11 mouse cellular contexts compared by ENCODE assay signal in the genomic region with DNA sequence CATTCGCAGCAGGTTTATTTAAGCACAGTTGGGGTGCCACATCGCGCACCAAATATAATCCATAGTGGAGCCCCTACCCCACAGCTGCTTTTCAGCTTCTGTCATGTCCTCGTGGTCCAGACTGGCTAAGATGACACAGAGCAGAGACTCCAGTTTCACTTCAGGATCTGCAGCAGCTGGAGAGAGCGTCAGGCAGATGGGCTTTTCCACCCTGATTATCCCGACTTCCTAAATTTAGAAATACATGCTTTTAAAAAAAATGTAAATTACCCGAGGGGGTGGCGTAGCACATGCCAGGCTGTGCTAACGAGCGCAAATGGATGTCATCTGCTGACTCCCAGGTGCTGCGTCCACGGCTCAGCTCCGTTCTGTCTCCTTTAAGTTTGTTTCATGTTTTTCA. TPM values are rescaled to one million over a fixed set of nuclear protein-coding genes. Genes with fewer than 3 reads are reported as not detected.
DNase-seq lines count a peak whose midpoint lies in the region; ATAC-seq and TF ChIP-seq lines count a peak whose summit lies in the region.
"Had no signal": no experiment of that assay in that cellular context is flagged by ENCODE, and none has a peak within 500 bp of the region (broad histone marks: within the 10 kb centered on the region; RNA-seq: fewer than 3 reads in every experiment).

No protein-coding gene starts in this region.

- H3K27me3 ChIP-seq in heart, embryonic 16.5 days (ENCODE audit: control insufficient read depth, insufficient read depth, low read length): no peaks in the 10 kb centered on the region
- H3K27me3 ChIP-seq in forebrain, postnatal 0 days (ENCODE audit: insufficient read depth, low read length): no peaks in the 10 kb centered on the region

- 58% methylated on average over 13 of the region's 13 CpGs for WGBS in heart, embryonic 16.5 days
- WGBS in forebrain, postnatal 0 days: 32% methylated on average over 13 of the region's 13 CpGs

- 0 out of 2 replicates have a peak overlapping the region, but pooled peaks have one; percentile 3 for H3K4me3 ChIP-seq in heart, embryonic 16.5 days (ENCODE audit: low read length)
- H3K4me3 ChIP-seq in forebrain, postnatal 0 days (ENCODE audit: low read depth, low read length): no peak overlapping the region
- H3K4me3 ChIP-seq: erythroblast, embryonic 14.5 days had no signal

- H3K9ac ChIP-seq in heart, embryonic 16.5 days (ENCODE audit: low read length): no peak overlapping the region
- no peak overlapping the region for H3K9ac ChIP-seq in forebrain, postnatal 0 days

- H3K4me1 ChIP-seq in heart, embryonic 16.5 days (ENCODE audit: control insufficient read depth, insufficient read depth, low read length): 0 out of 2 replicates have a peak, but pooled peaks cover 2% of the 10 kb centered on the region
- peaks cover 9% of the 10 kb centered on the region for H3K4me1 ChIP-seq in forebrain, postnatal 0 days (ENCODE audit: insufficient read depth)

- ATAC-seq in heart, embryonic 16.5 days (replicated peaks; ENCODE audit: extremely low read depth, insufficient read depth, low FRiP score): no peak
- ATAC-seq in forebrain, postnatal 0 days: peak; percentile 93
- ATAC-seq in erythroblast, adult 5-6 weeks (replicated peaks; ENCODE audit: low FRiP score, poor library complexity, severe bottlenecking): no peak

- no peak for TF ChIP-seq CTCF in forebrain, postnatal 0 days (IDR thresholded peaks at IDR 0.05; ENCODE audit: low read depth)

- no peak overlapping the region for H3K27ac ChIP-seq in heart, embryonic 16.5 days (ENCODE audit: low read length)
- no peak overlapping the region for H3K27ac ChIP-seq in forebrain, postnatal 0 days (ENCODE audit: low read depth, low read length)

- H3K36me3 ChIP-seq in heart, embryonic 16.5 days (ENCODE audit: control insufficient read depth, insufficient read depth): no peaks in the 10 kb centered on the region
- no peaks in the 10 kb centered on the region for H3K36me3 ChIP-seq in forebrain, postnatal 0 days (ENCODE audit: insufficient read depth)

- DNase-seq in heart, adult 18-20 months: no peak
- peak; percentile 77 for DNase-seq in forebrain, postnatal 0 days
- DNase-seq in left cerebral cortex, adult 18-20 months (ENCODE audit: low spot score in 2 of 2): peak; percentile 48 to 75
- DNase-seq in retina, postnatal 1 day: peak; percentile 74
- no peak for DNase-seq in urinary bladder, adult 18-20 months (ENCODE audit: low spot score in 2 of 2)
- DNase-seq in spleen, postnatal 36 days (ENCODE audit: low spot score in 2 of 2): no peak
- DNase-seq: adrenal gland, adult 8-10 months had no signal

- peak overlapping the region; percentile 35 for H3K4me2 ChIP-seq in heart, embryonic 16.5 days (ENCODE audit: low read depth, low read length)
- peak overlapping the region; percentile 11; the same call in 1 of the 2 replicates for H3K4me2 ChIP-seq in forebrain, postnatal 0 days (ENCODE audit: low read depth)

- no peaks in the 10 kb centered on the region for H3K9me3 ChIP-seq in heart, embryonic 16.5 days (replicated peaks; ENCODE audit: control insufficient read depth, low read length)
- H3K9me3 ChIP-seq in forebrain, postnatal 0 days (ENCODE audit: low read length): no peaks in the 10 kb centered on the region

RNA-seq across cellular contexts. Expression of a gene that starts 32.5 kb away (rescaled TPM):
- 0.20 and 0.21 TPM in 2 replicates for polyA plus RNA-seq in heart, embryonic 16.5 days (2015; fragmentation: Nextera tagmentation; extraction: Ambion mirVana)
- under 1 TPM; 0.37 to 0.51 TPM for total RNA-seq in heart, adult 18-20 months (2021)
- total RNA-seq in forebrain, postnatal 0 days (2014; rRNA removed): 10.8 and 12.2 TPM in 2 replicates
- 1.8 and 2.6 TPM in 2 replicates for polyA plus RNA-seq in forebrain, postnatal 0 days (2015; fragmentation: Nextera tagmentation; extraction: Ambion mirVana)
- total RNA-seq in left cerebral cortex, adult 18-20 months (2021): 10 to 100 TPM; 39.0 to 41.5 TPM
- total RNA-seq in erythroblast, adult 5-6 weeks (2015; ENCODE audit: low replicate concordance): not detected in 2 replicates
- not detected in 2 replicates for total RNA-seq in erythroblast, adult 5-6 weeks (2017; ENCODE audit: low replicate concordance)
- polyA plus RNA-seq: erythroblast, embryonic 14.5 days; thymus, postnatal 0 days had no signal

Comparison
In these comparisons a context has a peak if more than half of its experiments do, and no peak if none do; other contexts are left out.
1. DNase-seq: peak in forebrain, postnatal 0 days (single experiment), left cerebral cortex, adult 18-20 months (2 of 2) and retina, postnatal 1 day (single experiment); none in heart, adult 18-20 months (0 of 2), urinary bladder, adult 18-20 months (0 of 2) and spleen, postnatal 36 days (0 of 2).